ENCODE assay signal across 8 mouse cellular contexts in the genomic region with DNA sequence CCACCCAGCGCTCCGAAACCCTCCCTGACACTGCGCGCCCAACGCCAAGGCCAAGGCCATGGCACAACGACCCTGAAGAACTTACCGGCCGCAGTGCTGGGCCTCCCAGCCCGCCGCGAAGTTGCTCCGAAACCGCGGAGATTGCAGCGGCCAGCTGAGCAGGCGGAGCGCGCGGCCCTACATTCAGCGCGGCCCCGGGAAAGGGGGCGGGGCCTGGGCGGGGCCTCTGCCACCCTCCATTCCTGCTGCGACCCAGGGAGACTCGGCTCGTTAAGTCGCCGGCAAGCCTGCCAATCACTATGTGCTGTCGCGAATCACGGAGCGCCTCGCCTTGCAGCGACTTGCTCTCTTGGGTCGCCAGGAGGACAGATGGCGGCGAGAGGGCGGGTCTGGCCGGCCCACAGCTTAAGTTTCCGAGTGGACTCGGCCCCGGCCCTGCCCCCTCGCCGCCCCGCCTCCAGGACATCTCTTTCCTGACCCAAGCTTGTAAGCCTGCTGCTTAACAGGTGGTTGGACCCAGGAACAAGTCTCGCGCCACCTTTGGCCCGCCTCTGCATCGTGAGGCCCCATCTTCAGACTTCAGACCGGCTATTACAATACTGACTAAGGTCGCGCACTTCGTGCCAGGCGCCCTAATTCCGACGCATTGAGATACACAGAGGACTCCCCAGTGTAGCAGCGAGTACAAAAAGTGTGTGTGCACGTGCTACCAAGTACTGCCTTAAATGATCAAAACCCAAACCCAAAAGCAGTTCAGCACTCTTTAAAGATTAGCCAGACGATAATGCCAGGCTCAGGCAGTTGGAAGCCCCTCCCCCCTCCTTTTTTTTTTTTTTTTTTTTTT. TPM values are rescaled to one million over a fixed set of nuclear protein-coding genes. Genes with fewer than 3 reads are reported as not detected.
A peak's percentile ranks its signal among the peaks of the same experiment; 100 is the strongest.
DNase-seq lines count a peak whose midpoint lies in the region; ATAC-seq and TF ChIP-seq lines count a peak whose summit lies in the region.

A gene (minus strand): TSS at position 425 of the 844 bp plus-strand sequence.

- H3K27ac ChIP-seq in cortical plate, adult 2 months (ENCODE audit: insufficient read depth, low read length) = no peak within 1 kb of the TSS

- intact Hi-C loops in gastrocnemius, postnatal 14 days (cut with DNase I; ENCODE audit: low total_unique reads) = no loop called here

- peak; percentile 96 for ATAC-seq in megakaryocyte, adult 5-6 weeks (ENCODE audit: poor library complexity, severe bottlenecking)

- TF ChIP-seq CTCF in cortical plate, adult 2 months (IDR thresholded peaks at IDR 0.05; ENCODE audit: extremely low read depth, insufficient read depth, low read length) = no peak

- H3K4me3 ChIP-seq in cortical plate, adult 2 months (ENCODE audit: insufficient read depth, low read length) = peak within 1 kb of the TSS; percentile 69

- peak; percentile 99 for DNase-seq in adipocyte (ENCODE audit: low spot score)
- peak; percentile 98 for DNase-seq in gastrocnemius, postnatal 14 days
- peak; percentile 96 for DNase-seq in induced T-regulatory cell, adult 2 months (ENCODE audit: low read depth)
- DNase-seq in left cerebral cortex, adult 8-10 months (ENCODE audit: low spot score in 2 of 2) = peak; percentile 80 to 97
- DNase-seq in right cerebral cortex, adult 18-20 months = peak; percentile 97
- peak; percentile 87 for DNase-seq in urinary bladder, adult 2 months (ENCODE audit: low spot score)

- peaks cover 4% of the 10 kb centered on the region for H3K4me1 ChIP-seq in cortical plate, adult 2 months (ENCODE audit: control insufficient read depth, insufficient read depth, low read length)

- peak; percentile 59; the same call in 1 of the 2 replicates for TF ChIP-seq POLR2A in cortical plate, adult 2 months (IDR thresholded peaks at IDR 0.05; ENCODE audit: extremely low read depth, insufficient read depth, low read length)

RNA-seq across cellular contexts. Expression of the gene that starts here (rescaled TPM):
- polyA plus RNA-seq in cortical plate, adult 2 months (2012; rRNA removed) = 39.5 and 46.2 TPM in 2 replicates
- total RNA-seq in gastrocnemius, postnatal 14 days (2021) = 10 to 100 TPM; 36.3 to 45.9 TPM
- 100 to 1,000 TPM; 134 to 147 (median 139) TPM for total RNA-seq in left cerebral cortex, adult 8-10 months (2022)
- 5.3 and 5.4 TPM in 2 replicates for total RNA-seq in megakaryocyte, adult 5-6 weeks (2015)
- 6.0 and 7.5 TPM in 2 replicates for total RNA-seq in megakaryocyte, adult 5-6 weeks (2017)
- 14.2 and 24.8 TPM in 2 replicates for polyA plus RNA-seq in urinary bladder, adult 2 months (2012; rRNA removed)

Comparison
In these comparisons a context has a peak if more than half of its experiments do, and no peak if none do; other contexts are left out.
1. RNA of the gene that starts here (total RNA-seq): 134 to 147 TPM in left cerebral cortex, adult 8-10 months and 36.3 to 45.9 TPM in gastrocnemius, postnatal 14 days; 5.3 to 7.5 TPM in megakaryocyte, adult 5-6 weeks; every median in the first group is over 4 times any median in the second.
2. Peak in every context shown above with its lines, with median percentiles within 50 percentile points of each other: DNase-seq.